Mouse (Mus musculus) lung, embryonic 15.5 days (tissue): ENCODE measurements at regions not wholly inside any gene's neighbourhood (a gene's known extent, or its start where the extent isn't known, plus 50 kb on each side); places are given as distances from the start of the nearest gene placed in this dataset.

Experiments
- ATAC-seq: fragments of 200-750 bp; cut with Nextera tagmentation; 2 replicates; pipeline ENCODE4 v1.8.0; 2017; ENCODE audit warnings: moderate number of reproducible peaks, borderline replicate concordance; ENCODE audit not compliant: low FRiP score, low TSS enrichment; ENCODE audit errors: extremely low read depth
- H3K27ac ChIP-seq: fragments of 300-500 bp; sonication (generic); 2 replicates; pipeline ENCODE4 v1.5.1; 2015; ENCODE audit warnings: moderate library complexity, mild to moderate bottlenecking, inconsistent platforms
- H3K27me3 ChIP-seq: fragments of 300-500 bp; sonication (generic); 2 replicates; pipeline ENCODE4 v1.6.1; 2015; ENCODE audit warnings: inconsistent platforms
- H3K36me3 ChIP-seq: fragments of 300-500 bp; sonication (generic); 2 replicates; pipeline ENCODE4 v1.6.1; 2015; ENCODE audit warnings: inconsistent platforms
- H3K4me1 ChIP-seq: fragments of 300-500 bp; sonication (generic); 2 replicates; pipeline ENCODE4 v1.6.1; 2015; ENCODE audit warnings: inconsistent platforms
- H3K4me2 ChIP-seq: fragments of 300-500 bp; sonication (generic); 2 replicates; pipeline ENCODE4 v1.6.1; 2015; ENCODE audit warnings: inconsistent platforms, mild to moderate bottlenecking, moderate library complexity
- H3K4me3 ChIP-seq: fragments of 300-500 bp; sonication (generic); 2 replicates; pipeline ENCODE4 v1.5.1; 2015; ENCODE audit warnings: mild to moderate bottlenecking, inconsistent platforms
- H3K9ac ChIP-seq: fragments of 300-500 bp; sonication (generic); 2 replicates; pipeline ENCODE4 v1.6.1; 2015; ENCODE audit warnings: inconsistent platforms
- H3K9me3 ChIP-seq: fragments of 300-500 bp; sonication (generic); 2 replicates; pipeline ENCODE4 v1.6.1; 2016; ENCODE audit warnings: inconsistent platforms
- WGBS: fragments of 180-500 bp; shearing (Covaris S2); methylation state at CpG from one replicate; pipeline ENCODE4 v1.1.7; 2015; 5-methylcytosine and 5-hydroxymethylcytosine counted together

GRCm38 (mm10) chr1:42167790-42168572, 527.6 kb upstream of the Pou3f3 start:
- H3K9ac ChIP-seq, result no peak overlapping the region
- ATAC-seq, result no peak
- no peaks in the 10 kb centered on the region for H3K9me3 ChIP-seq
- H3K36me3 ChIP-seq, result no peaks in the 10 kb centered on the region
- no peak overlapping the region for H3K27ac ChIP-seq
- WGBS, result 81% methylated on average over 7 of the region's 7 CpGs
- H3K4me2 ChIP-seq, result no peak overlapping the region
- H3K27me3 ChIP-seq, result no peaks in the 10 kb centered on the region
- no peak overlapping the region for H3K4me3 ChIP-seq
- no peaks in the 10 kb centered on the region for H3K4me1 ChIP-seq

GRCm38 (mm10) chr1:42169505-42169904, 526.1 kb upstream of the Pou3f3 start:
- no peak overlapping the region for H3K27ac ChIP-seq
- no peaks in the 10 kb centered on the region for H3K36me3 ChIP-seq
- H3K9ac ChIP-seq, result no peak overlapping the region
- no peaks in the 10 kb centered on the region for H3K4me1 ChIP-seq
- no peak overlapping the region for H3K4me2 ChIP-seq
- no peak for ATAC-seq
- H3K9me3 ChIP-seq, result no peaks in the 10 kb centered on the region
- 87% methylated on average over 3 of the region's 3 CpGs for WGBS
- no peak overlapping the region for H3K4me3 ChIP-seq
- H3K27me3 ChIP-seq, result no peaks in the 10 kb centered on the region

- no peaks in the 10 kb centered on the region for H3K27me3 ChIP-seq
- no peak overlapping the region for H3K27ac ChIP-seq
- H3K4me3 ChIP-seq, result no peak overlapping the region
- no peak overlapping the region for H3K4me2 ChIP-seq
- no peak for ATAC-seq
- H3K9me3 ChIP-seq, result no peaks in the 10 kb centered on the region
- H3K9ac ChIP-seq, result no peak overlapping the region
- H3K4me1 ChIP-seq, result no peaks in the 10 kb centered on the region
- no peaks in the 10 kb centered on the region for H3K36me3 ChIP-seq
Measured at GRCm38 (mm10) chr1:42186295-42186694, 509.3 kb upstream of the Pou3f3 start.

GRCm38 (mm10) chr1:42228098-42228497, 467.5 kb upstream of the Pou3f3 start:
- Histone ChIP-seq H3K9me3 (no peaks in the 10 kb centered on the region), H3K9ac (no peak overlapping the region), H3K27ac (no peak overlapping the region), H3K4me1 (0 out of 2 replicates have a peak, but pooled peaks cover 14% of the 10 kb centered on the region), H3K4me2 (no peak overlapping the region), H3K4me3 (no peak overlapping the region), H3K27me3 (no peaks in the 10 kb centered on the region), H3K36me3 (no peaks in the 10 kb centered on the region)
- no peak for ATAC-seq
- 79% methylated on average over 1 of the region's 1 CpGs for WGBS

- Histone ChIP-seq H3K27ac (peak overlapping the region; percentile 9; the same call in 1 of the 2 replicates), H3K4me3 (no peak overlapping the region), H3K27me3 (no peaks in the 10 kb centered on the region), H3K9ac (no peak overlapping the region), H3K36me3 (no peaks in the 10 kb centered on the region), H3K9me3 (no peaks in the 10 kb centered on the region), H3K4me1 (0 out of 2 replicates have a peak, but pooled peaks cover 14% of the 10 kb centered on the region), H3K4me2 (peak overlapping the region; percentile 31)
- 34% methylated on average over 12 of the region's 12 CpGs for WGBS
- peak; percentile 75; the same call in 1 of the 2 replicates for ATAC-seq
Measured at GRCm38 (mm10) chr1:42229711-42230110, 465.9 kb upstream of the Pou3f3 start.

- Histone ChIP-seq H3K4me3 (no peak overlapping the region), H3K4me1 (0 out of 2 replicates have a peak, but pooled peaks cover 14% of the 10 kb centered on the region), H3K9me3 (no peaks in the 10 kb centered on the region), H3K27ac (peak overlapping the region; percentile 31; the same call in 1 of the 2 replicates), H3K27me3 (no peaks in the 10 kb centered on the region), H3K4me2 (no peak overlapping the region), H3K9ac (no peak overlapping the region), H3K36me3 (no peaks in the 10 kb centered on the region)
- peak; percentile 36; the same call in 1 of the 2 replicates for ATAC-seq
- 69% methylated on average over 21 of the region's 21 CpGs for WGBS
Measured at GRCm38 (mm10) chr1:42230469-42231040, 465.0 kb upstream of the Pou3f3 start.

GRCm38 (mm10) chr1:42231091-42231490, 464.5 kb upstream of the Pou3f3 start:
- 51% methylated on average over 5 of the region's 5 CpGs for WGBS
- H3K27me3 ChIP-seq, result no peaks in the 10 kb centered on the region
- peak; percentile 19; the same call in 1 of the 2 replicates for ATAC-seq
- no peak overlapping the region for H3K4me3 ChIP-seq
- 0 out of 2 replicates have a peak, but pooled peaks cover 14% of the 10 kb centered on the region for H3K4me1 ChIP-seq
- H3K27ac ChIP-seq, result no peak overlapping the region
- H3K4me2 ChIP-seq, result no peak overlapping the region
- H3K36me3 ChIP-seq, result no peaks in the 10 kb centered on the region
- no peaks in the 10 kb centered on the region for H3K9me3 ChIP-seq
- H3K9ac ChIP-seq, result no peak overlapping the region

- H3K9me3 ChIP-seq, result no peaks in the 10 kb centered on the region
Measured at GRCm38 (mm10) chr1:42231897-42232296, 463.7 kb upstream of the Pou3f3 start.

GRCm38 (mm10) chr1:42232716-42233115, 462.9 kb upstream of the Pou3f3 start:
- Histone ChIP-seq H3K9me3 (no peaks in the 10 kb centered on the region), H3K27me3 (no peaks in the 10 kb centered on the region), H3K9ac (no peak overlapping the region), H3K4me2 (no peak overlapping the region), H3K4me1 (0 out of 2 replicates have a peak, but pooled peaks cover 14% of the 10 kb centered on the region), H3K36me3 (no peaks in the 10 kb centered on the region), H3K27ac (no peak overlapping the region), H3K4me3 (no peak overlapping the region)
- 78% methylated on average over 6 of the region's 6 CpGs for WGBS
- ATAC-seq, result no peak

More at GRCm38 (mm10) chr1:42231897-42232296, 463.7 kb upstream of the Pou3f3 start:
- no peak overlapping the region for H3K27ac ChIP-seq
- H3K4me3 ChIP-seq, result no peak overlapping the region
- WGBS, result 60% methylated on average over 5 of the region's 5 CpGs
- no peak overlapping the region for H3K9ac ChIP-seq
- no peaks in the 10 kb centered on the region for H3K27me3 ChIP-seq
- ATAC-seq, result no peak
- H3K4me1 ChIP-seq, result 0 out of 2 replicates have a peak, but pooled peaks cover 14% of the 10 kb centered on the region
- no peaks in the 10 kb centered on the region for H3K36me3 ChIP-seq
- H3K4me2 ChIP-seq, result no peak overlapping the region

- 0 out of 2 replicates have a peak, but pooled peaks cover 14% of the 10 kb centered on the region for H3K4me1 ChIP-seq
- ATAC-seq, result no peak
- no peaks in the 10 kb centered on the region for H3K9me3 ChIP-seq
Measured at GRCm38 (mm10) chr1:42233289-42233688, 462.3 kb upstream of the Pou3f3 start.

GRCm38 (mm10) chr1:42236466-42237010, 459.0 kb upstream of the Pou3f3 start:
- Histone ChIP-seq H3K4me3 (no peak overlapping the region), H3K4me1 (0 out of 2 replicates have a peak, but pooled peaks cover 3% of the 10 kb centered on the region), H3K9ac (no peak overlapping the region), H3K27ac (no peak overlapping the region), H3K36me3 (no peaks in the 10 kb centered on the region), H3K27me3 (no peaks in the 10 kb centered on the region), H3K4me2 (no peak overlapping the region), H3K9me3 (no peaks in the 10 kb centered on the region)
- 84% methylated on average over 2 of the region's 2 CpGs for WGBS
- no peak for ATAC-seq

More at GRCm38 (mm10) chr1:42233289-42233688, 462.3 kb upstream of the Pou3f3 start:
- no peak overlapping the region for H3K27ac ChIP-seq
- no peak overlapping the region for H3K9ac ChIP-seq
- H3K27me3 ChIP-seq, result no peaks in the 10 kb centered on the region
- no peak overlapping the region for H3K4me2 ChIP-seq
- no peak overlapping the region for H3K4me3 ChIP-seq
- 32% methylated on average over 10 of the region's 10 CpGs for WGBS
- no peaks in the 10 kb centered on the region for H3K36me3 ChIP-seq

- Histone ChIP-seq H3K27ac (no peak overlapping the region), H3K9me3 (no peaks in the 10 kb centered on the region), H3K9ac (no peak overlapping the region), H3K36me3 (no peaks in the 10 kb centered on the region), H3K27me3 (no peaks in the 10 kb centered on the region), H3K4me1 (peaks cover 6% of the 10 kb centered on the region; the same call in 1 of the 2 replicates), H3K4me3 (no peak overlapping the region), H3K4me2 (no peak overlapping the region)
- 62% methylated on average over 3 of the region's 3 CpGs for WGBS
- ATAC-seq, result no peak
Measured at GRCm38 (mm10) chr1:42238408-42238807, 457.2 kb upstream of the Pou3f3 start.
